Mouse (Mus musculus) heart, embryonic 14.5 days (tissue): Measurements from ENCODE around the gene Nrd1. TPM values are rescaled to one million over a fixed set of nuclear protein-coding genes. Genes with fewer than 3 reads are reported as not detected.

ENCODE experiments used
- ATAC-seq: fragments of 200-750 bp; cut with Nextera tagmentation; 2 replicates; pipeline ENCODE4 v1.8.0; 2017; ENCODE audit warnings: low read depth, moderate TSS enrichment; ENCODE audit not compliant: insufficient number of reproducible peaks, insufficient read depth, low FRiP score
- H3K27ac ChIP-seq, 2 experiments: fragments of 200-500 bp in 1 of 2; fragments of 300-500 bp in 1 of 2; sonication (generic) in 1 of 2; replicated peaks in 1 of 2; 2 replicates each; pipeline ENCODE4 v1.5.1; 2012 to 2014; ENCODE audit warnings: low read depth in 2 of 2, low read length in 2 of 2, control low read depth in 1 of 2, mild to moderate bottlenecking in 1 of 2, mixed read lengths in 1 of 2; ENCODE audit not compliant: control insufficient read depth in 1 of 2, insufficient read depth in 1 of 2
- H3K27me3 ChIP-seq: fragments of 300-500 bp; sonication (generic); 2 replicates; pipeline ENCODE4 v1.6.1; 2014; ENCODE audit warnings: mild to moderate bottlenecking, low read length, control low read depth; ENCODE audit not compliant: control insufficient read depth, insufficient read depth
- H3K36me3 ChIP-seq: fragments of 300-500 bp; sonication (generic); 2 replicates; pipeline ENCODE4 v1.6.1; 2014; ENCODE audit warnings: mild to moderate bottlenecking, control low read depth, low read length, mixed read lengths; ENCODE audit not compliant: control insufficient read depth, insufficient read depth
- H3K4me1 ChIP-seq, 2 experiments: fragments of 200-500 bp in 1 of 2; fragments of 300-500 bp in 1 of 2; sonication (generic) in 1 of 2; 2 replicates each; pipeline ENCODE4 v1.6.1; 2012 to 2014; ENCODE audit warnings: low read length in 2 of 2, control low read depth in 1 of 2, mixed read lengths in 1 of 2; ENCODE audit not compliant: control insufficient read depth in 2 of 2, insufficient read depth in 2 of 2
- H3K4me2 ChIP-seq: fragments of 300-500 bp; sonication (generic); 2 replicates; pipeline ENCODE4 v1.6.1; 2014; ENCODE audit warnings: mild to moderate bottlenecking, low read length
- H3K4me3 ChIP-seq, 2 experiments: fragments of 200-500 bp in 1 of 2; fragments of 300-500 bp in 1 of 2; sonication (generic) in 1 of 2; 2 replicates each; pipeline ENCODE4 v1.5.1; 2012 to 2014; ENCODE audit warnings: low read length in 2 of 2, mild to moderate bottlenecking in 2 of 2, control low read depth in 1 of 2, low read depth in 1 of 2, moderate library complexity in 1 of 2; ENCODE audit not compliant: control insufficient read depth in 1 of 2, insufficient read depth in 1 of 2
- H3K9ac ChIP-seq: fragments of 300-500 bp; sonication (generic); 2 replicates; pipeline ENCODE4 v1.6.1; 2014; ENCODE audit warnings: mild to moderate bottlenecking, low read length
- H3K9me3 ChIP-seq: fragments of 300-500 bp; sonication (generic); 2 replicates; pipeline ENCODE4 v1.6.1; 2016; ENCODE audit warnings: low read length, control low read depth; ENCODE audit not compliant: control insufficient read depth
- WGBS: fragments of 180-500 bp; shearing (Covaris S2); extraction: QIAGEN DNeasy Blood & Tissue Kit; methylation state at CpG from one replicate; pipeline ENCODE4 v1.1.7; 2014; 5-methylcytosine and 5-hydroxymethylcytosine counted together
- polyA plus RNA-seq: library from polyadenylated mRNA; unstranded; fragments of >200 nt; fragmentation: Nextera tagmentation; extraction: Ambion mirVana; gene quantifications from 2 replicates; pipeline ENCODE4 v1.2.1, GENCODE M21; 2014

Gene Nrd1
- polyA plus RNA-seq, 1 experiment from 2014 or later: 37.5 TPM

DNA sequence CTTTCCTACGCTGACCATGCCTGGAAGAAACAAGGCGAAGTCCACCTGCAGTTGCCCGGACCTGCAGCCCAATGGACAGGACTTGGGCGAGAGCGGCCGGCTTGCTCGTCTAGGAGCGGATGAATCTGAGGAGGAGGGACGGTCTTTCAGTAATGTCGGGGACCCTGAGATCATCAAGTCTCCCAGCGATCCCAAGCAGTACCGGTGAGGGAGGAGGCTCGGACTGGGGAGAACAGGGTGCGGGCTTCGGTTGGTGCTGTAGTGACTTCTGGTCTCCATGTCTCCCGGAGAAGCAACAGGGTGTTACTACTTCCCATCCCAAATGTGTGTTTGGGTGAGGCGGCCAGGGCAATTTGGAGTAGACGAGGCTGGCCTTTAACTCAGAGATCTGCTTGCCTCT, 506 bp downstream of the Nrd1 start:
- Histone ChIP-seq H3K9me3 (no peaks in the 10 kb centered on the region), H3K9ac (peak overlapping the region; percentile 88)
- under 1% methylated on average over 18 of the region's 18 CpGs for WGBS

DNA sequence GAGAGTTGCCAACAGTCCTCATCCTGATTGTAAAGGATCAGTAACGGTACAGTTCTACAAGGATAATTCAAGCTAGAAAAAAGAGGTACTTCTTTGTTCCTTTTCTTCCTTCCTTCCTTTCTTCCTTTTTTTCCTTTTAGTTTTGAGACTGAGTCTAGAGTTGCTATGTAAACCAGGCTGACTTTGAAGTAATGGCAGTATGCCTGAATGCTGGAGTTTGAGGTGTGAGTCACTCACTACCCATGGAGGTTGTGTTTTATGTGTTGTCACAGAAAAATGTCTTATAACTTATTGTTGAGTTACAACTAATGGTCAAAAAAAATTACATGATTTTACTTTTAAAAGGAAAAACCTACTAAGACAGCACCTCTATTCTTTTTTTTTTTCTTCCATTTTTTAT, 7.6 kb downstream of the Nrd1 start:
- Histone ChIP-seq H3K36me3 (0 out of 2 replicates have a peak, but pooled peaks cover 8% of the 10 kb centered on the region), H3K4me1 (no peaks in the 10 kb centered on the region), H3K27me3 (no peaks in the 10 kb centered on the region), H3K27ac (no peak overlapping the region), H3K4me2 (no peak overlapping the region), H3K9ac (no peak overlapping the region), H3K9me3 (no peaks in the 10 kb centered on the region), H3K4me3 (no peak overlapping the region)
- 67% methylated on average over 1 of the region's 1 CpGs for WGBS
- ATAC-seq: no peak

More for the DNA sequence above, 506 bp downstream of the Nrd1 start:
- Histone ChIP-seq H3K4me3 (peak overlapping the region; percentile 59 to 84), H3K4me1 (peaks cover 2 to 20% of the 10 kb centered on the region in 2 experiments; a peak in 3 of 4 replicates), H3K36me3 (0 out of 2 replicates have a peak, but pooled peaks cover 8% of the 10 kb centered on the region), H3K27me3 (no peaks in the 10 kb centered on the region), H3K27ac (peak overlapping the region; percentile 83 to 95), H3K4me2 (peak overlapping the region; percentile 85)
- ATAC-seq: peak; percentile 38

DNA sequence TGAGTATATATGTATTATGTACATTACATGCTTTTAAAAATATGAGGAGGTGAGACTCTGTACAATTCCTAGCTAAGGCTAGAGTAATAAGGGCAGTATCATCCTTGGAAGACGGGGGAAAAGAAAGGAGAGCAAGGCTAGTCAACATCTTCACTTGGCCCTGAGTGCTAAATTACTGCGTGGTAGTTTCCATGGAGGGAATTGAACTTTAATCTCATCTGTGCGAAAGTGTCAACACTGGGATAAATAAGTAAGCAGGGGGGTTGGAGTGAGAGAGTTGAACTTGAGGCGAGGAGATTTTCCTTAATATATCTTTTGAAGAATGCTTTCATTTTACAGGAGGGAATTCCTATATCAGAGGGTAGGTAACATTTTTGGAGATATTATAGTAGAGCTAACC, 13.6 kb downstream of the Nrd1 start:
- ATAC-seq: no peak
- Histone ChIP-seq H3K27ac (no peak overlapping the region), H3K4me3 (no peak overlapping the region), H3K27me3 (no peaks in the 10 kb centered on the region), H3K4me1 (no peaks in the 10 kb centered on the region), H3K36me3 (peaks cover 30% of the 10 kb centered on the region), H3K9me3 (no peaks in the 10 kb centered on the region), H3K9ac (no peak overlapping the region), H3K4me2 (no peak overlapping the region)
- 86% methylated on average over 4 of the region's 4 CpGs for WGBS

DNA sequence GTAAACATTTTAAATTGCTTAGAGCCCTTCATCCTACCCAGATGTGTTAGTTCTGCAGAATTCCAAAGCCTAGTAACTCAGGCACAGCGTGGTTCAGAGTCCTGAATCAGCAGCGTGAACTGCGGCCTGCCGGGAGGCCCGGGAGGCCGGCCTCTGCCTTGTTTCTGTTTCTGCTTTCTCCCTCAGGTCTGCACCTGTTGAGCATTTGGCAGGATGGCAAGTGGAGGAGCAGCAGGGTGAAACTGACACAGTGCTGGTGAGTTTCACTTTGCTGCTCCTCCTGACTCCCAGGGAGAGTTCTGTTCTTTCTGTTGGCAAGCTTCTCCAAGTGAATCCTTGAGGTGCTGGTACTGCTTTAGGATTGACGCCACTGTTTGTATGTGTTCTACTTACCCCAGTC, 17.0 kb downstream of the Nrd1 start:
- no peak overlapping the region for H3K27ac ChIP-seq
- H3K4me3 ChIP-seq: no peak overlapping the region
- no peaks in the 10 kb centered on the region for H3K9me3 ChIP-seq
- no peak overlapping the region for H3K9ac ChIP-seq
- no peak overlapping the region for H3K4me2 ChIP-seq
- no peaks in the 10 kb centered on the region for H3K4me1 ChIP-seq
- peaks cover 53% of the 10 kb centered on the region for H3K36me3 ChIP-seq
- 71% methylated on average over 7 of the region's 7 CpGs for WGBS
- H3K27me3 ChIP-seq: no peaks in the 10 kb centered on the region
- ATAC-seq: no peak

DNA sequence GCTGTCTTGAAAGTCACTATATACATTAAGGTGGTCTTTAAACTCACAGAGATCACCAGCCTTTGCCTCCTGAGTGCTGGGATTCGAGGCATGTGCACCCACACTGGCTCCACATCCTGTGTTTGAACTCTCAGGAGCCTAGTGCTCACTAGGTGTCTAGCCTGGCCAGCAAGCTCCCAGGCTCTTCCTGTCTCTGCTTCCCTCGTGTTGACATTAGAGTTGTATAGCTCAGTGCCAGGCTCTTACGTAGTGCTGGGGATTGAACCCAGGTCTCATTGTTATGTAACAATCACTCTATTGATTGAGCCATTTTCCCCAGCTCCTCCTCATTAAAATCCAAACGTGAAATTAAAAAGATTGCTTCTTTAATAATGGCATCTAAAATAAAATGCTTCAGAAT, 18.8 kb downstream of the Nrd1 start:
- no peak overlapping the region for H3K4me3 ChIP-seq
- 74% methylated on average over 4 of the region's 4 CpGs for WGBS

DNA sequence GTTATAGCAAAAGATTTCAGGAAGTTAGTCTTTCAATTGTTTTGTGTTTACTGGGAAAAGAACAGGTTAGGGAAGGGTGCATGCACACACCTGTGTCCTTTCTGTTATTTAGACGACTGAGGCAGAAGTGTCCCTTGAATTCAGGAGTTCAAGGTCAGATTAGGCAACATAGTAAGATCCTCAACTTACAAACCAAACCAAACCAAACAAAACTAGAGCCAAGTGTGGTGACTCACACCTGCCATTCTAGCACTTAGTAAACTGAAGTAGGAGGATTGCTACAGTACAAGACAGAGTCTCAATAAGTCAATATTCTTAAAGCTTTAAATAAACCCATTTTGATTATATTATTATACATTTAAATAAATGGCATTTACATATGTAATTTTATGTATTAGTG, 21.5 kb downstream of the Nrd1 start:
- Histone ChIP-seq H3K9me3 (no peaks in the 10 kb centered on the region), H3K4me2 (no peak overlapping the region), H3K4me3 (no peak overlapping the region), H3K27me3 (no peaks in the 10 kb centered on the region), H3K4me1 (no peaks in the 10 kb centered on the region), H3K36me3 (peaks cover 70% of the 10 kb centered on the region), H3K9ac (no peak overlapping the region), H3K27ac (no peak overlapping the region)
- WGBS: 70% methylated on average over 1 of the region's 1 CpGs
- no peak for ATAC-seq

More for the DNA sequence above, 18.8 kb downstream of the Nrd1 start:
- Histone ChIP-seq H3K9me3 (no peaks in the 10 kb centered on the region), H3K9ac (no peak overlapping the region), H3K4me1 (no peaks in the 10 kb centered on the region), H3K27ac (no peak overlapping the region), H3K27me3 (no peaks in the 10 kb centered on the region), H3K36me3 (peaks cover 54% of the 10 kb centered on the region), H3K4me2 (no peak overlapping the region)
- ATAC-seq: no peak

DNA sequence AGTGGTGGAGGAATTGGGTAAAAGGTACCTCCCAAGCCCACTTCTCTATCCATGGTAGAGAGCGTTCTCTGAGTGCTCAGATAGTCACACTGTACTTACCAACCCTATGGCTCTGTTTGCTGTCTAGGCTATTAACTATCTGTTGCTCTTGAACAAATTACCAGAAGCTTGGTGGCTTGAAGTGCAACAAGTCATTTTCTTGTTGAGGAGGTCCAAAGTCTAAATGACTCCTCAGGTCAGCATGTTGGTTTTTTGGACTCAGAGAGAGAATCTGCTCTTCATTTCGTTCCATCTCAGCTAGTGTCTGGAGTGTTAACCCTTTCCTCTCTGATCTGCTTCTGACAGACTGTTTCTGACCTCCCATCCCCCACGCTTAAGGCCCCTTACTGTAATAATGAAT, 24.6 kb downstream of the Nrd1 start:
- ATAC-seq: no peak
- H3K27ac ChIP-seq: no peak overlapping the region
- no peak overlapping the region for H3K4me2 ChIP-seq
- H3K27me3 ChIP-seq: no peaks in the 10 kb centered on the region
- H3K4me1 ChIP-seq: no peaks in the 10 kb centered on the region
- no peaks in the 10 kb centered on the region for H3K9me3 ChIP-seq
- no peak overlapping the region for H3K9ac ChIP-seq
- H3K36me3 ChIP-seq: peaks cover 76% of the 10 kb centered on the region
- WGBS: 68% methylated on average over 3 of the region's 3 CpGs
- no peak overlapping the region for H3K4me3 ChIP-seq

DNA sequence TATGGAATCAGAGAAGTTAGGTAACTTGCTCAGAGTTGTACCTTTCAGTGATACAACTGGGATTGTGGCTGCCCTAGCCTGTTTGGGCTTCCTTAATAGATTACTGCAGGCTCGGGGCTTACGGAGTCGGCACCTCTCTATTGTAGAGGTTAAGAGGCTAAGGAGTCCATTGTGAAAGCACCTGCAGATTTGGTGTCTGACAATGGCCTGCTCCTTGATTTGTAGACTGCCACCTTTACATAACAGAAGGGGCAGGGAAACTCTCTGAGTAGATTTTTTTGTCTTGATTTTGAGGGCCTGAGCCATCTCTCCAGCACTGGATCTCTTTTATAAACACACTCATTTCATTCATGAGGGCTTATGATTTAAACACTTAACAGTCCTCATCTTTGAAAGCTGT, 26.1 kb downstream of the Nrd1 start:
- Histone ChIP-seq H3K9ac (no peak overlapping the region), H3K36me3 (peaks cover 79% of the 10 kb centered on the region), H3K27ac (no peak overlapping the region), H3K27me3 (no peaks in the 10 kb centered on the region), H3K4me2 (no peak overlapping the region), H3K4me1 (no peaks in the 10 kb centered on the region), H3K9me3 (no peaks in the 10 kb centered on the region), H3K4me3 (no peak overlapping the region)
- WGBS: 86% methylated on average over 3 of the region's 3 CpGs
- ATAC-seq: no peak
